17 mouse cellular contexts compared by ENCODE assay signal in the genomic region with DNA sequence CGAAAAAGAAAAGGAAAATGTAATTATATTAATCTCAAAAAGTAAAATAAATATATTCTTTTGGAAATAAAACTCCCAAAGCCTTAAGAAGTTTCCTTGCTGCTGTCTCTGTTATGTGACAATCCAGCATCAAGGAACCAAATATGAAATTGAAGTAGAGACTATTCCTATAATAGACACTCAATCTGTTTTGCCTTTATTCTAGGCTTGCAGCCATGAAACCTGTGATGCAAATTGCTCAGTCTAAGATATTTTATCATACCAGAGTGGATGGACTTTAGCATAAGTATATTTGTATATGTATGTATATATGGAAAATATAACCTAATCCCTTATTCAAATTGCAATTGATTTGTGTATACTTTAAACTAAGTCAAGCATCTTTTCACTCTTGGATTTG.
"Had no signal": no experiment of that assay in that cellular context is flagged by ENCODE, and none has a peak within 500 bp of the region (broad histone marks: within the 10 kb centered on the region; RNA-seq: fewer than 3 reads in every experiment).

No protein-coding gene starts in this region.

- H3K27me3 ChIP-seq: midbrain, embryonic 12.5 days; neural tube, embryonic 13.5 days; neural tube, embryonic 15.5 days had no signal

- H3K4me3 ChIP-seq: midbrain, embryonic 10.5 days; midbrain, embryonic 12.5 days; myocyte; neural tube, embryonic 13.5 days; neural tube, embryonic 15.5 days had no signal

- H3K4me1 ChIP-seq: midbrain, embryonic 10.5 days; midbrain, embryonic 12.5 days; neural tube, embryonic 13.5 days; neural tube, embryonic 15.5 days had no signal

- H3K27ac ChIP-seq: midbrain, embryonic 10.5 days; midbrain, embryonic 12.5 days; neural tube, embryonic 13.5 days; neural tube, embryonic 15.5 days had no signal

- DNase-seq: lung, adult 18-20 months; lung, embryonic 14.5 days; lung, postnatal 10 days; lung, postnatal 4 days; midbrain, embryonic 14.5 days; retina, postnatal 1 day; right cerebral cortex, postnatal 14 days; right cerebral cortex, postnatal 4 days; spleen, adult 18-20 months; thymus, adult 2 months; thymus, postnatal 25 days; thymus, postnatal 4 days had no signal

- H3K36me3 ChIP-seq: midbrain, embryonic 10.5 days; midbrain, embryonic 12.5 days; neural tube, embryonic 13.5 days; neural tube, embryonic 15.5 days had no signal
